Mouse (Mus musculus): ENCODE measurements around the gene Slc35e4. TPM values are rescaled to one million over a fixed set of nuclear protein-coding genes. Genes with fewer than 3 reads are reported as not detected.
"Not testable (repeated sequence)": the region's sequence is repeated elsewhere in the genome, so short reads cannot be mapped to it uniquely, and the experiment has no call there.

The Slc35e4 gene
- polyA plus RNA-seq, 2 experiments: 0.22 to 0.33 TPM

DNA sequence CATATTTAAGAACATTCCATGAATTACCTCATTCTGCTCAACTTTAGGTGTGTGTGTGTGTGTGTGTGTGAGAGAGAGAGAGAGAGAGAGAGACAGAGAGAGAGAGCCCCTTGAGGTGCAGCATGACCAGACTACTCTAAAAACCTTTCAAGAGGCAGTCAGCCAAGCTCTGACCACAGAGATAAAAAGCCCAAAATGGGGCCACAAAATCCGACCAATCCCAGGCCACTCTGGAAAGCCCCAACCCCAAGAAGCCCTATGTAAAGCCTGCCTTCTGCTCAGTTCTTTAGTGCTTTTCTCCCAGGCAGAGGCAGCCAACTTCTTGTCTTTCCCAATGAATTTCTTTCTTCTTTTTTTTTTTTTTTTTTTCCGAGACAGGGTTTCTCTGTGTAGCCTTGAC lies 46.4 kb upstream of the Slc35e4 start:
- Histone ChIP-seq H3K9me3 (ENCODE audit: control insufficient read depth, low read length) (no peaks in the 10 kb centered on the region), H3K4me2 (ENCODE audit: low read depth) (no peak overlapping the region), H3K36me3 (replicated peaks; ENCODE audit: control insufficient read depth, insufficient read depth, low read depth) (no peaks in the 10 kb centered on the region), H3K4me3 (ENCODE audit: insufficient read depth in 1 of 2, low read depth in 2 of 2, low read length in 2 of 2) (no peak overlapping the region), H3K27ac (no peak overlapping the region), H3K9ac (replicated peaks) (no peak overlapping the region), H3K4me1 (replicated peaks; ENCODE audit: control insufficient read depth in 2 of 2, insufficient read depth in 2 of 2, low read length in 1 of 2) (peaks cover 4 to 11% of the 10 kb centered on the region in 2 experiments), H3K27me3 (ENCODE audit: control insufficient read depth, insufficient read depth, low read length) (no peaks in the 10 kb centered on the region)
- TF ChIP-seq EP300 (IDR thresholded peaks at IDR 0.05; ENCODE audit: low read depth) (no peak), CTCF (IDR thresholded peaks at IDR 0.05; ENCODE audit: low read depth) (no peak)
- 19% methylated on average over 2 of the region's 2 CpGs for WGBS (ENCODE audit: insufficient replicate concordance)
- ATAC-seq (ENCODE audit: insufficient read depth) (no peak), DNase-seq (ENCODE audit: low read depth in 3 of 3, low spot score in 3 of 3) (no peak)

DNA sequence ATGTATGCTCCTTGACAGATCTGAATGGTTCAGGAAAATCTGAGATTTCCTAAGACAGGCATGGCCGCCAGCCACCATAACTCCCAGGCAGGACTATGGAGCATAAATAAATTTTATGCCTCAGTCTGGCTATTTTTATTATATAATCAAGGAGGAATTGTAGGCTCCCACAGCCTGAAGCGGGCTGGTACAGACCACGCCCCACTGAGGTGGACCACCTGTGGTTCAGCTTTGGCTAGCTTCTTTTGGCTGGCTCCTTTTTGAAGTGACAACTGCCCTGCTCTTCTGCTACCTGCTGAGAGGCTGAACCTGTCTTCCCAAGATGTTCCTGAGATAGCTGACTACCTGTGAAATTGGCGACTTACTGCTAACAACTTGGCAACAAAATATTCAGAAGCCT lies 40.9 kb upstream of the Slc35e4 start:
- not testable (repeated sequence) for ATAC-seq (ENCODE audit: insufficient read depth); H3K4me3 ChIP-seq (ENCODE audit: insufficient read depth in 1 of 2, low read depth in 2 of 2, low read length in 2 of 2); H3K9ac ChIP-seq (replicated peaks); H3K4me2 ChIP-seq (ENCODE audit: low read depth); DNase-seq (ENCODE audit: low read depth in 3 of 3, low spot score in 3 of 3); H3K9me3 ChIP-seq (ENCODE audit: control insufficient read depth, low read length); H3K27me3 ChIP-seq (ENCODE audit: control insufficient read depth, insufficient read depth, low read length); H3K27ac ChIP-seq; H3K36me3 ChIP-seq (replicated peaks; ENCODE audit: control insufficient read depth, insufficient read depth, low read depth); H3K4me1 ChIP-seq (replicated peaks; ENCODE audit: control insufficient read depth in 2 of 2, insufficient read depth in 2 of 2, low read length in 1 of 2)
- 56% methylated on average over 4 of the region's 4 CpGs for WGBS (ENCODE audit: insufficient replicate concordance)

- 72% methylated on average over 5 of the region's 5 CpGs for WGBS (ENCODE audit: insufficient replicate concordance)
- not testable (repeated sequence) for H3K9me3 ChIP-seq (ENCODE audit: control insufficient read depth, low read length); ATAC-seq (ENCODE audit: insufficient read depth); H3K4me1 ChIP-seq (replicated peaks; ENCODE audit: control insufficient read depth in 2 of 2, insufficient read depth in 2 of 2, low read length in 1 of 2); H3K4me3 ChIP-seq (ENCODE audit: insufficient read depth in 1 of 2, low read depth in 2 of 2, low read length in 2 of 2); H3K36me3 ChIP-seq (replicated peaks; ENCODE audit: control insufficient read depth, insufficient read depth, low read depth); H3K4me2 ChIP-seq (ENCODE audit: low read depth); H3K27ac ChIP-seq; H3K27me3 ChIP-seq (ENCODE audit: control insufficient read depth, insufficient read depth, low read length); DNase-seq (ENCODE audit: low read depth in 3 of 3, low spot score in 3 of 3); H3K9ac ChIP-seq (replicated peaks)
These were observed 40.4 kb upstream of the Slc35e4 start for GRCm38 (mm10) chr11:3954876-3955275.

DNA sequence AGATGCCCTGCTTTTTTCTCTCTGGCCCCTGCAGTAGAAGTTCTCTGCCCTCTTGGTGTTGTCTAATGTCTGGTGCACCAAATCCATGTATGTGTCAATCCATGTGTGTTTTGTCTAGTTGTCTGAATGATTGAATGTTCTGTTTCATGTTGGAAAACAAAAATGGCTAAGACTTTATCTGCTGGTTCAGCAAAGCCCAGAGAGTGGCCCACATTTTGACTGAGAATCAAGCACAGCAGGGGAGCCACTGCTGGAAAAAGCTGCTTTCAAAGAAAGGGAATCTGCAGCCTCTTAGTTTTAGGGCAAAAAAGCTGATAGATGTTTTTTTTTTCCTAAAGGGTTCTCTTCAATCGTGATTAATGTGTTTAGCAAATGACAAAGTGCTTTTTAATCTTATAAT lies 31.9 kb upstream of the Slc35e4 start:
- H3K9ac ChIP-seq (replicated peaks): no peak overlapping the region
- H3K27me3 ChIP-seq (ENCODE audit: control insufficient read depth, insufficient read depth, low read length): no peaks in the 10 kb centered on the region; the same call in 1 of the 2 replicates
- DNase-seq (ENCODE audit: low read depth in 3 of 3, low spot score in 3 of 3) (no peak), ATAC-seq (ENCODE audit: insufficient read depth) (no peak)
- H3K4me1 ChIP-seq (replicated peaks; ENCODE audit: control insufficient read depth in 2 of 2, insufficient read depth in 2 of 2, low read length in 1 of 2): no peaks in the 10 kb centered on the region
- WGBS (ENCODE audit: insufficient replicate concordance): 18% methylated on average over 1 of the region's 1 CpGs
- H3K27ac ChIP-seq: no peak overlapping the region
- H3K4me3 ChIP-seq (ENCODE audit: insufficient read depth in 1 of 2, low read depth in 2 of 2, low read length in 2 of 2): no peak overlapping the region
- no peaks in the 10 kb centered on the region for H3K9me3 ChIP-seq (ENCODE audit: control insufficient read depth, low read length)
- TF ChIP-seq CTCF (IDR thresholded peaks at IDR 0.05; ENCODE audit: low read depth): no peak
- no peak for TF ChIP-seq EP300 (IDR thresholded peaks at IDR 0.05; ENCODE audit: low read depth)
- no peak overlapping the region for H3K4me2 ChIP-seq (ENCODE audit: low read depth)
- no peaks in the 10 kb centered on the region for H3K36me3 ChIP-seq (replicated peaks; ENCODE audit: control insufficient read depth, insufficient read depth, low read depth)

DNA sequence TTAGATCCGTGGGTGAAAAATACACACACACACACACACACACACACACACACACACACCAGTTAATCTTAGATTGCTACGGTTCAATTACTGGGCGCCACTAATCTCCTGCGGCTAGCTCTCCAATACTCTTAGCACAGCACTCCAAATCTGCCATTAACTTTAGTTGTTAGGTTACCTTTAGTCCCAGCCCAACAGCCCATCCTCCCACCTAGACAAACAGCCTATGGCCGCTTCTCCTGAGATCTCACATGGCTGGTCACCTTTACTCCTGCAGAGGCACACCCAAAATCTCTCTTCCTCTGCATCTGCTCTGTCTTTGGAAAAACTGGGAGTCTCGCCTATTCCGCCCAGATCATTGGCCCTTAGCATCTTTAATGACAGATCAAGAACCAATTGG lies 26.9 kb upstream of the Slc35e4 start:
- no peak for TF ChIP-seq EP300 (IDR thresholded peaks at IDR 0.05; ENCODE audit: low read depth)
- no peak for TF ChIP-seq CTCF (IDR thresholded peaks at IDR 0.05; ENCODE audit: low read depth)
- WGBS (ENCODE audit: insufficient replicate concordance): 62% methylated on average over 7 of the region's 7 CpGs
- no peaks in the 10 kb centered on the region for H3K4me1 ChIP-seq (replicated peaks; ENCODE audit: control insufficient read depth in 2 of 2, insufficient read depth in 2 of 2, low read length in 1 of 2)
- no peak overlapping the region for H3K9ac ChIP-seq (replicated peaks)
- H3K36me3 ChIP-seq (replicated peaks; ENCODE audit: control insufficient read depth, insufficient read depth, low read depth): no peaks in the 10 kb centered on the region
- ATAC-seq (ENCODE audit: insufficient read depth) (no peak), DNase-seq (ENCODE audit: low read depth in 3 of 3, low spot score in 3 of 3) (no peak)
- no peak overlapping the region for H3K4me3 ChIP-seq (ENCODE audit: insufficient read depth in 1 of 2, low read depth in 2 of 2, low read length in 2 of 2)
- H3K9me3 ChIP-seq (ENCODE audit: control insufficient read depth, low read length): no peaks in the 10 kb centered on the region
- no peak overlapping the region for H3K27ac ChIP-seq
- H3K4me2 ChIP-seq (ENCODE audit: low read depth): no peak overlapping the region
- no peaks in the 10 kb centered on the region; the same call in 1 of the 2 replicates for H3K27me3 ChIP-seq (ENCODE audit: control insufficient read depth, insufficient read depth, low read length)
